Mouse (Mus musculus): ENCODE results near the gene Gpx3. TPM values are rescaled to one million over a fixed set of nuclear protein-coding genes. Genes with fewer than 3 reads are reported as not detected.
"Not testable (repeated sequence)": the region's sequence is repeated elsewhere in the genome, so short reads cannot be mapped to it uniquely, and the experiment has no call there.

Gene Gpx3
- total RNA-seq, 2 experiments from 2014 or later: 1.8 to 32.1 TPM

DNA sequence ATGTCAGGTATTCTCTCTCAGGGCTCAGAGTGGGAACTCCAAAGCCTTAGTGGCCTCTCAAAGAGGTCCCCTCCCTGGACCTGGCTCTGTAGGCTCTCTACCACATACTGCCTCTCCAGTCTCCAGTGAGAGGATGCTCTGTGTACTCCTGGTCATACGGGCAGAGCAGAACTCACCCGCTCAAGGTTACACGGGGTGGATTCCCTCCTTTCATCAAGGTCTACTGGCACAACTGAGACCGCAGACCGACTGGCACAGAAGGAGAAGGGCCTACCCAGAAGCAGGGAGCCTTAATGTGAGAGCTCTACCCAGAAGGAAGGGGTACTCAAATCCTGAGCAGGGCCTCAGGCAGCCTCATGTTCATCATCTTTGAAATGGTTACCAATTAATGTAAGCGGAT lies 30.3 kb downstream of the Gpx3 start:
- no peak for ATAC-seq (replicated peaks; ENCODE audit: low FRiP score, poor library complexity, severe bottlenecking)

DNA sequence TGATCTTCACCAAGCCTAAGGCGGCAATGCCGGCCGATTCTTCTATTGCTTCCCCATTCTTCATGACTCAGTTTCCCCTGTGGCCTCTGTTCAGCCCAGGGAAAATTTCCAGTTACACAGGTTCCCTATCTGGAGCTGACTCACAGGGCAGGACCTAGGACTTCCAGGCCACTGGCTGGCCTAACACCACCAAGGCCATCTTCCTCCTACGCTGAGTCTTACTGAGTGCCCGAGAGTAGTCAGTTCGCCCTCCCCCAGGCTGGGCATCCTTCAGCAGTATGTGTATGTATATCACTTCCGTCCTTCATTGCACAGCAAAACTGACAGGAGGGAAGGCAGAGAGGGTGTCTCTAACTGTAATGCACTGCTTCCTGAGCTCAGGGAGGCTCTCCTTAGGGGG lies 31.9 kb downstream of the Gpx3 start:
- no peak for ATAC-seq (replicated peaks; ENCODE audit: low FRiP score, poor library complexity, severe bottlenecking)

DNA sequence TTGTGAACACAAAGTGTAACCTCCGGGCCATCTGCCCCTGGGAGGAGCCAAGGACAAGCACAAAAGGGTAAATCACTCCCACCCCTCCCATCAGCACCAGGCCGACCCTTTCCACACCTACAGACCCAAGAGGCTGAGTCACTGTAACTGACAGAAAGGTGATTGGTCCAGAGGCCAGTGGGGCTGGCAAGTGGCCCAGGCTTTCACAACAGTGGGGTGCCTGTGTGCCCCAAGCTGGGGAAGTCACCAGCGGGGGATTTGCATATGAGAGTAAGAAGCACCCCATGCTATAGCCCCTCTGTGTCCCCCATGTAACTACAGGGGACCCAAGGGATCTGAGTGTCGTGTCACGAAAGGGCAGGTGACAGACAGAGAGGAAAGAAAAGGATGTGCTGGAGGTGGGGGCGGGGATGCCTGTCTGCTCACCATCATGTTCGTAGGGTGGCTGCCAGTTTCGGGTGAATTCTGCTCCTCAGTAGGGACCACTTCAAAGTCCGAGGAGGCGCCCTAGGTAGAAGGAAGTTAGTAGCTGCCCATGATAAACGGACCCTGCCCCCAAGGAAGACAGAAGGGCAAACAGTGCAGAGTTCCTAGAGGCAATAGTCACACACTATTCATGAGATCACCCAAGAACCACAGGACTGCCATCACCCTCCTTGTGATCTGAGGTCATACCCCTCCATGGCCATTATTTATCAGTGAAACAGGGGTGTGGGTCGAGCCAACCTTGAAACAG lies 34.0 kb downstream of the Gpx3 start:
- no peak for ATAC-seq (replicated peaks; ENCODE audit: low FRiP score, poor library complexity, severe bottlenecking)

DNA sequence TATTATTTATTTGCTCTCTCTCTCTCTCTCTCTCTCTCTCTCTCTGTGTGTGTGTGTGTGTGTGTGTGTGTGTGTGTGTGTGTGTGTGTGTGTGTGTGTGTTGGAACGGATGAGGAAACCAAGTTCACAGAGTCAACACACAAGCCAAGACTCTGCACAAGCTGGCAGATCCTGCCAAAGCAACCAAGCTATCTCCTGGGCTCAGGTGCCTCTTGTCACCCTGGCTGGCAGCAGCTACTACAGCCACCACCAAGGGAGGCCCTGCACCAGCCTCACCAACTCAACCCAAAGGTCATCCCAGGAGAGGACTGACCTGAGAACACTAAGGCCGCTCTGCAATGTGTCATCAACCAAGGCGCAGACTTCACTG lies 34.5 kb downstream of the Gpx3 start:
- no peak for ATAC-seq (replicated peaks; ENCODE audit: low FRiP score, poor library complexity, severe bottlenecking)

DNA sequence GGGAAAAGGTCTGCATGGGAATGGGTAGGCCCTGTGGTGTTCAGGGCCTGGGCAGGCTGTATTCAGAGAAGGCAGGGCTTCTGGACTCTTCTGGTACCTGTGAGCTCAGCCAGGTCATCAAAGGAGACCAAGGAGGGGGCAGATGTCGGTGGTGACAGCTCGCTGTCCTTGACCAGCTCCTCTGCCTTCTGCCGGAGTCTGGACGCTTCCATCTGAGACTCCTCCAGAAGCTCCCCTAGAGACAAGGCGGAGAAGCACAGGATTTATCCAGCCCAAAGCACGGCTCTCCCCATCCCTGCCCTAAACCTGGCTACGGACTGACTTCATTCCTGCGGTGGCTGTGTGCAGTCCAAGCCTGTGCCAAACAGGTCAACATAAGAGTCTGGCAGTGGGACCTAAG lies 37.2 kb downstream of the Gpx3 start:
- no peak for ATAC-seq (replicated peaks; ENCODE audit: low FRiP score, poor library complexity, severe bottlenecking)

DNA sequence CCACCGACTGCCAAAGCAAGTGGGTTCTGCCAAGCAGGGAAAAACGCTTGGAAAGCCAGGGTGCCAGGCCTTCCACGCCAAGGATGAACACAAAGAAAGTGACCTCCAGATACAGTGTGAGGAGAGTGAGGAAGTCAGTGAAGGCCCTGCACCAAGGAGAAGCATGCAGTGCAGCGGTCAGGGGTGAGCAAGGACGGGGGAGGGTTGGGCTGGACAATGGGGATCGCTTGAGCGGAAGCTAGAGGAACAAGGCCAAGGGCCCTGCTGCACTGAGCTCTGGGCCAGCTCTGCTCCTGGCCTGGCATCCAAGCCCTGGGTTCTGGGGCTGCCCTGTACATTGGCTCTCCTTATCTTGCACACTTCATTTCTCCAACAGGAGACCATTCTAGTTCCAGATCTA lies 37.8 kb downstream of the Gpx3 start:
- no peak for ATAC-seq (replicated peaks; ENCODE audit: low FRiP score, poor library complexity, severe bottlenecking)

DNA sequence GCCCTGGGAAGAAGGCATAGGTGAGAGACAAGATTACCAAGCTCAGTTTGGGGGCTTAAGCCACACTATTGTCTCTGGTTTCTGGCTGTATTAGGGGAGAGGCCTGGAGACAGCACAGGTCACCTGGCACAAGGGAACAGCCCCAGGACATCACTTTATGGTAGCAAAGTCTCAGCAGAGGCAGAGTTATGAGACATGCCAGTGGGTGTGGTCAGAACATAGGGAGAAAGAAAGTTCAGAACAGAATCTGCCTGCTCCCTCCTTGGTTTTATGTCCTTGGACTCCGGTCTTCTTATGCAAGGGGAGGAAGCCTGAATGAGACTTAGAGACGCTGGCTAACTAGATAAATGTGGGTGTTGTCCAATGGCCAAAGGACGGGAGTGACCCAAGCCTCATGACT lies 42.4 kb downstream of the Gpx3 start:
- ATAC-seq (replicated peaks; ENCODE audit: low FRiP score, poor library complexity, severe bottlenecking): no peak

DNA sequence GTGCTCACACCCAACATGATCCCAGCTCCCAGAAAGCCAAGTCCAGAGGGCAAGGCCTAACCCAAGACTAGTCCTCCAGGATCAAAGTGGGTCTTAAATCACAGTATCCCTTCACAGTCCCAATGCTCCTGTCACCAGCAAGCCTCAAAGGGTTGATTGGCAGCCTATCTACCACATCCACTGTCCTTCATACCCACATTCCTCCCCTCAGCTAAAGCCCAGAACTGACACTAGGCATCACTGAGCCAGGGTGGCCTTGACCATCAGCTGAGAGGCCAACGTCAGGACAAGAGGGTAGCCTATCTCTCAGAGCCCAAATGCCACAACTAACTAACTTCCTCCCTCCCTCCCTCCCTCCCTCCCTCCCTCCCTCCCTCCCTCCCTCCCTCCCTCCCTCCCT lies 47.5 kb downstream of the Gpx3 start:
- ATAC-seq (replicated peaks; ENCODE audit: low FRiP score, poor library complexity, severe bottlenecking): no peak

DNA sequence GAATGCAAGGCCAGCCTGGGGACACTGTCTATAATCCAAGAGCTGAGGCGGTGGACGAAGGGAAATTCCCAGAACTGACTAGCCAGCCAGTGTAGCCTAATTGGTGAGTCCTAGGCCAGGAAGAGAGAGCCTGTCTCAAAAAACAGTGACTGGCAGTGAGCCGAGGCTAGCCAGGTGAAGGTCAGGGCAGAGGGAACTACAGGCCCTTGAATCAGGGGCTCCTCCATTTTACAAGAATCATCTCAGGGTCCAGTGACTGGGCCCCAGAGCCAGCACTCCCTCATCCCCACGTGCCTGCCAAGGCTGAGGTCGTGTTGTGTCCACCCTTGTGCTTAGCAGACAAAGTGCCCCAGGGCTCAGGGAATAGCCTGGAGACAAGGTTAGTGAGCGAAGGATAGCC lies 48.4 kb downstream of the Gpx3 start:
- ATAC-seq (replicated peaks; ENCODE audit: low FRiP score, poor library complexity, severe bottlenecking): no peak

DNA sequence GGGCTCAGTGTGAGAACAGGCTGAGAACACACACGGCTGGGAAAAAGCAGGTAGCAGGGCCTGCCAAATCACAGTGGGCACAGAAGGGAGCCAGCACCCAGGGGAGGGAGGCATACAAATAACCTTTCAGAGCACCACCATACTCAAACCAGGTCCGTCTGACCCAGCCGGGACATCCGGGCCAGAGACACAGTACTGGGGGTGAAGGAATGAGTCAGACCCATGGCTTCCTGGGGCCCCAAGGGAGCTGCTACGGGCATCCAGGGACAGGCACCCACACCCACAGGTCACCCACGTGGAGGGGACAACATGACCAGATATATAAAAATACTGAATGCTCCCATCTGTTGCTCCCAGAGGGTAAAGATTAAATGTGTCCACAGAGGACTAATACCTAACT lies 50.4 kb downstream of the Gpx3 start:
- no peak for ATAC-seq (replicated peaks; ENCODE audit: low FRiP score, poor library complexity, severe bottlenecking)

DNA sequence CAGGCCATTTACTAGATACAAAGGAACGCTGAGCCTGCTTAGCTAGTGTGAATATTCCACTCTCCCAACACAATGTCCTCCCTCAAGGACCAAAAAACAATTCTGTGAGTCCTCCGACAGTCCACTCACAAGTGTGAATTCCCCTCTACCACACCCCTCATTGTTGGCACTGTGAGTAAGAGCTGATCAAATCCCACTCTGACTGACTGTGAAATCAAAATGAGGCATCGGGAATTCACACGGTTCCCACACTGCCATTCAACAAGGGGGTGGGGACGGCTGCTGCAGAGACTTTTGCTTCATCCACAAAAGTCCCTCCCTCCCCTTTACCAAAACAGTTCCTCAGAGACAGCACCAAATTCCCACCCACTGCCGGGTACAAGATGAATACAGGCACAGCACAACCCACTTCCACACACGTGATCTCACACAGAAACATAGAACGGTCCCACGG lies 51.8 kb downstream of the Gpx3 start:
- ATAC-seq (replicated peaks; ENCODE audit: low FRiP score, poor library complexity, severe bottlenecking): no peak

DNA sequence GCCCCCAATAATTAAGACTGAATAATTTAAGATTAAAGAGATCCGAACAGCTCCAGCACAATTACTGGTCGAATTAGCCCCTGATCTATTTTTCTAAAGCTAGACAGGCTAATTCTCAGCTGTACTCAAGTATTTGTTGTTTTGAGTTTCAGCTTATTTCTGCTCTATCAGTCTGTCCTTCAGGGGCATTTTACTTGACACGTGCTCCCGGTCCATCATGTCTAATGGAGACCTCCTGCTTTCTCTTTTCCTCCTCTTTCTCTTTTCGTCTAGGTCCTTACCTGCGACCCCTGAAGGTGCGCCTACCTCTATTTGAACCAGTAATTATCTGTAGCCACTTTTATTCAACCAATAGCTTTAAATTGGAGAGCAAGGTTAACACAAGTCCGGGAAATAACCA lies 52.5 kb downstream of the Gpx3 start:
- no peak for ATAC-seq (replicated peaks; ENCODE audit: low FRiP score, poor library complexity, severe bottlenecking)

DNA sequence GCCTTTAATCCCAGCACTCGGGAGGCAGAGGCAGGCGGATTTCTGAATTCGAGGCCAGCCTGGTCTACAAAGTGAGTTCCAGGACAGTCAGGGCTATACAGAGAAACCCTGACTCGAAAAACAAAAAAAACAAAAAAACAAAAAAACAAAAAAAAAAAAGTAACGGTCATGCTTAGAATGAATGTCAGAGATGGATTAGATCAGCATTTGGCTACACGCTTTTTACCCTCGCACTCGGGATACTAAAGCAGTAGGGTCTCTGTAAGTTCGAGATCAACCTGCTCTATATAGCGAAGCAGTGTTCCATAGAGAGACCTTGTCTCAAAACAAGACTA lies 53.1 kb downstream of the Gpx3 start:
- ATAC-seq (replicated peaks; ENCODE audit: low FRiP score, poor library complexity, severe bottlenecking): not testable (repeated sequence)

DNA sequence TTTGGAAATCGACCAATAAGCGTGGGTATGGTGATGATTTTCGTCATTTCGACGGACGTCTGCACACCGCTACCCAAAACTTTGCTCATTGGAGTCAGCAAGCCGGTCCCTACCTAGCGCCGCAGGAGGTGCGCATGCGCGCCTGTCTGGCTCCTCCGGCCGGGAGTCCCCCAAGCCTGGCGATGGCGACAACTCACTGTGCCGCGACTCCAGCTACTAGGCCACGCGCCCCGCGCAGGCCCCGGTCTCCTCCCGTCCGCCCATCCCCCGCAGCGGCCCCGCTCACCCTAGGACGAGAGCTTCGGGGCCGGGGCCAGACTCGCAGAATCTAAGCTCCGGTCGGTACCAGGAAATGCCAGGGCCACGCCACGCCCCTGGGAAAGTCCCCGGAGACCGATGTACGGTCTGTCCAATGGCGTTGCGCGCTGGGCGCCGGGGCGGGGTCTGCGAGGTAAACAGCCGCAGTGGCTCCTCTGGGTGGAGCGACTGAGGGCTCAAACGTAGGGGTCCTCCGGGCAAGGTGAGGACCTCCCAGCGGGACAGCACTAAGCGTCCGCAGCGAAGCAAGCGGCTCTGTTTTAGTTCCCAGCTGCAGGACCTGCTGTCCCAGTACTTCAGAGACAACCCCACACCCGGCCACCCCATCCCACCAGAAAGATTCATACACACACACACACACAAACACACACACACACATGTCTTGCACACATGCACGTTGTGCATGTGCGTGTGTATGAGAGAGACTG lies 53.7 kb downstream of the Gpx3 start:
- peak; percentile 97 for ATAC-seq (replicated peaks; ENCODE audit: low FRiP score, poor library complexity, severe bottlenecking)

DNA sequence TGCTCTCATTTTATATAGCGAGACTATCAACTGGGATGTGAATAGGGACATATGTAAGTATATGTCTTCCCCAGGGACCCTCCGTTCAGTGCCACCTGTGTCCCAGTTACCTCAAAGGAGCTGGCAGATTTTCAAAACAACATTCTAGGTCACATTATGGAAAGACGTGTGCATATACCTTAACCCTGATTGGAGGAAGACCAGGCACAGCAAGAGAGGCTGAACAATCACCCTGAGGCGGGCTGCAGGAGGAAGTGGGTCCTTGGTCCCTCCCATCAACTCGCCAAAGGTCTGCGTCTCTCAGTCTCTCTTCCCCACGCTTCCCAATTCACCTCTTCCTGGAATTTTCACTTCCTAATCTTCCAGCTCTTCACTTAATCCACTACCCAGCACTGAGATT lies 54.7 kb downstream of the Gpx3 start:
- no peak for ATAC-seq (replicated peaks; ENCODE audit: low FRiP score, poor library complexity, severe bottlenecking)

DNA sequence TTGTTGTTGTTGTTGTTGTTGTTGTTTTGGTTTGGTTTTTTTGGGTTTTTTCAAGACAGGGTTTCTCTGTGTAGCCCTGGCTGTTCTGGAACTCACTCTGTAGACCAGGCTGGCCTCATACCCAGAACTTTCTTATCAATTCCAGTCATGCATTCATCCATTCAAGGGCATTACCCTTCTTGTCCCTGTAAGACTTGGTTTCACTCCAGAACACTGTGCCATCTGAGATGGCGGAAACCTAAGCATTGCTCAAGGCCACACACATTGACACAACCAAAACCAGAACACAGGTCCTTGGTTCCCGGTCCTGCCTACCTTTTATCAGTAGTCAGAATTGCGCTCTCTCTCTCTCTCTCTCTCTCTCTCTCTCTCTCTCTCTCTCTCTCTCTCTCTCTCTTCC lies 55.5 kb downstream of the Gpx3 start:
- ATAC-seq (replicated peaks; ENCODE audit: low FRiP score, poor library complexity, severe bottlenecking): not testable (repeated sequence)

DNA sequence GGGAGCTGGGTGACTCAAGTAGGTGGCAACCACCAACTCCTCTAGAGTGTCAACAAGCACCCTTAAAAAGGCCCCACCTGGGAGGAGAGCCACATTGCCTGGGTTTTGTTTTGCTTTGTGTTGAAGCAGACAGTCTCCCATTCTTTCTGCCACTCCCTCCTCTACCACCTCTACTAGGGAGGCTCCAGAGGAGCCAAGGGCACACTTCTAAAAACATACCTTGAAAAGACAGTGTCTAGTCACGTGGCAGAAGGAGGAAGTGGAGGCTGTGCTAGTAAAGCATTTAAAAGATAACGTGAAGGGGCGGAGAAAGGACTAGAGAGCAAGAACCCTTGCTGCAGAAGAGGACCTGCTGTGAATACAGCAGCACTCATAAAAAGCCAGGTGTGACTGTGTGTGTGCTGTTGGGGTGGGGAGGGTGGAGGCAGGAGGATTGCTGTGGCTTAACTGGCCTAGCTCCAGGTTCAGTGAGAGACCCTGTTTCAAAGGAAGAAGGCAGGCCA lies 56.4 kb downstream of the Gpx3 start:
- no peak for ATAC-seq (replicated peaks; ENCODE audit: low FRiP score, poor library complexity, severe bottlenecking)

Other genes starting within 250 kb of the Gpx3 start
- gene Cdc42se2, start 114.8 kb upstream of the Gpx3 start, total RNA-seq (2015; ENCODE audit: low replicate concordance): 7.9 and 22.7 TPM in 2 replicates
- 14.9 and 16.5 TPM in 2 replicates for gene Cdc42se2, start 114.8 kb upstream of the Gpx3 start, total RNA-seq (2017; ENCODE audit: low replicate concordance)
- 1.9 and 5.0 TPM in 2 replicates for gene Lyrm7, start 41.5 kb upstream of the Gpx3 start, total RNA-seq (2015; ENCODE audit: low replicate concordance)
- 1.3 and 5.7 TPM in 2 replicates for gene Lyrm7, start 41.5 kb upstream of the Gpx3 start, total RNA-seq (2017; ENCODE audit: low replicate concordance)
- gene Hint1, start 36.1 kb upstream of the Gpx3 start, total RNA-seq (2015; ENCODE audit: low replicate concordance): 97.0 and 122 TPM in 2 replicates
- 67.1 and 108 TPM in 2 replicates for gene Hint1, start 36.1 kb upstream of the Gpx3 start, total RNA-seq (2017; ENCODE audit: low replicate concordance)
- 13.6 and 13.8 TPM in 2 replicates for gene Tnip1, start 60.5 kb downstream of the Gpx3 start, total RNA-seq (2015; ENCODE audit: low replicate concordance)
- 20.5 and 25.6 TPM in 2 replicates for gene Tnip1, start 60.5 kb downstream of the Gpx3 start, total RNA-seq (2017; ENCODE audit: low replicate concordance)
- gene Anxa6, start 131.0 kb downstream of the Gpx3 start, total RNA-seq (2015; ENCODE audit: low replicate concordance): 9.2 and 10.4 TPM in 2 replicates
- gene Anxa6, start 131.0 kb downstream of the Gpx3 start, total RNA-seq (2017; ENCODE audit: low replicate concordance): 12.7 and 14.0 TPM in 2 replicates
- 3.1 and 6.7 TPM in 2 replicates for gene Ccdc69, start 175.7 kb downstream of the Gpx3 start, total RNA-seq (2015; ENCODE audit: low replicate concordance)
- gene Ccdc69, start 175.7 kb downstream of the Gpx3 start, total RNA-seq (2017; ENCODE audit: low replicate concordance): 6.0 and 6.6 TPM in 2 replicates
- 23.4 and 24.7 TPM in 2 replicates for gene Gm2a, start 195.7 kb downstream of the Gpx3 start, total RNA-seq (2015; ENCODE audit: low replicate concordance)
- 13.7 and 17.2 TPM in 2 replicates for gene Gm2a, start 195.7 kb downstream of the Gpx3 start, total RNA-seq (2017; ENCODE audit: low replicate concordance)
- gene Slc36a3, start 249.3 kb downstream of the Gpx3 start, total RNA-seq (2015; ENCODE audit: low replicate concordance): not detected in 2 replicates
- not detected in 2 replicates for gene Slc36a3, start 249.3 kb downstream of the Gpx3 start, total RNA-seq (2017; ENCODE audit: low replicate concordance)